Comparison of ENCODE assay signal across 11 mouse cellular contexts in the genomic region with DNA sequence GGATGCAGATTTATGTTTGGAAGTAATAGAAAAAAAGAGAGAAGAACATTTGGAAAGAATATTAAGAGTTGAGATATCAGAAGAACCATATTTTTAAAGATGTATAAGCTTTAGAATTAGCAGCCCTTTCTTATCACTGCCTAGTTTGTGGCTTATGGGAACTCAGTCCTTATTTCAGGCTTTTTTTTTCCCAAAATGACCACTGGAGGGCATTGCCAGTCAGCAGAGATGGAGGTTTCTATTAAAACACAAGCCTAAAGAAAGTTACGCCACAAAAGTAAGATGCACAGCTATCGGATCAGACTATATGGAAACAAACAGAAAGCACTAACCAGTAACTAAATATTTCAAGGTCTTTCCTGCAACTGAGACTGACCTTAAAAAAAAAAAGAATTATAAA.
A peak's percentile ranks its signal among the peaks of the same experiment; 100 is the strongest.
DNase-seq lines count a peak whose midpoint lies in the region; ATAC-seq and TF ChIP-seq lines count a peak whose summit lies in the region.
"Had no signal": no experiment of that assay in that cellular context is flagged by ENCODE, and none has a peak within 500 bp of the region (broad histone marks: within the 10 kb centered on the region; RNA-seq: fewer than 3 reads in every experiment).

No protein-coding gene starts in this region.

- H3K4me2 ChIP-seq in heart, postnatal 0 days (ENCODE audit: low read depth, low read length): no peak overlapping the region
- H3K4me2 ChIP-seq in lung, embryonic 14.5 days: no peak overlapping the region
- H3K4me2 ChIP-seq: heart, embryonic 15.5 days; neural tube, embryonic 12.5 days had no signal

- H3K4me3 ChIP-seq in heart, postnatal 0 days (ENCODE audit: low read depth, low read length): no peak overlapping the region
- H3K4me3 ChIP-seq in lung, embryonic 14.5 days (ENCODE audit: low read depth, low read length): no peak overlapping the region
- H3K4me3 ChIP-seq: heart, embryonic 15.5 days; neural tube, embryonic 12.5 days had no signal

- intact Hi-C loops in left cerebral cortex, postnatal 25 days (cut with DNase I): loop anchor here (2.0 to 10.0 kb wide), 3 partner anchors 122 to 358 kb away; no protein-coding TSS in a partner anchor

- H3K9me3 ChIP-seq in heart, postnatal 0 days (replicated peaks; ENCODE audit: control insufficient read depth, low read length): no peaks in the 10 kb centered on the region
- H3K9me3 ChIP-seq in lung, embryonic 14.5 days (ENCODE audit: low read depth, low read length): no peaks in the 10 kb centered on the region
- H3K9me3 ChIP-seq: heart, embryonic 15.5 days; neural tube, embryonic 12.5 days had no signal

- 75% methylated on average over 2 of the region's 2 CpGs for WGBS in heart, postnatal 0 days
- WGBS in lung, embryonic 14.5 days: 55% methylated on average over 2 of the region's 2 CpGs

- no peak for ATAC-seq in heart, postnatal 0 days (ENCODE audit: insufficient read depth, low read depth)
- ATAC-seq in lung, embryonic 14.5 days (ENCODE audit: insufficient read depth): no peak
- no peak for ATAC-seq in megakaryocyte-erythroid progenitor cell, adult 5-6 weeks (replicated peaks; ENCODE audit: low FRiP score, low TSS enrichment, poor library complexity, severe bottlenecking)
- no peak for ATAC-seq in inflammation-experienced regulatory T-cells, adult 6 months

- no peaks in the 10 kb centered on the region for H3K36me3 ChIP-seq in heart, postnatal 0 days (replicated peaks; ENCODE audit: control insufficient read depth, insufficient read depth, low read length)
- H3K36me3 ChIP-seq in lung, embryonic 14.5 days (ENCODE audit: insufficient read depth): no peaks in the 10 kb centered on the region
- H3K36me3 ChIP-seq: heart, embryonic 15.5 days; neural tube, embryonic 12.5 days had no signal

- H3K4me1 ChIP-seq in heart, postnatal 0 days (ENCODE audit: control insufficient read depth, insufficient read depth): no peaks in the 10 kb centered on the region
- no peaks in the 10 kb centered on the region for H3K4me1 ChIP-seq in lung, embryonic 14.5 days (ENCODE audit: insufficient read depth)
- H3K4me1 ChIP-seq: heart, embryonic 15.5 days; neural tube, embryonic 12.5 days had no signal

- H3K9ac ChIP-seq in heart, postnatal 0 days (replicated peaks; ENCODE audit: low read depth, low read length): no peak overlapping the region
- H3K9ac ChIP-seq in lung, embryonic 14.5 days: no peak overlapping the region
- H3K9ac ChIP-seq: heart, embryonic 15.5 days; neural tube, embryonic 12.5 days had no signal

- no peak for TF ChIP-seq EP300 in heart, postnatal 0 days (IDR thresholded peaks at IDR 0.05; ENCODE audit: low read depth)

- DNase-seq in heart, postnatal 0 days (ENCODE audit: low spot score): no peak
- DNase-seq in heart, adult 18-20 months: no peak
- DNase-seq in lung, embryonic 14.5 days: peak; percentile 68
- no peak for DNase-seq in lung, postnatal 25 days (ENCODE audit: low spot score)
- DNase-seq in ZHBTc4 (ENCODE audit: low read depth, low spot score): peak; percentile 21
- peak; percentile 11 to 49 for DNase-seq in left cerebral cortex, postnatal 25 days (ENCODE audit: low spot score in 2 of 2)
- DNase-seq: spleen, adult 18-20 months had no signal

- H3K27ac ChIP-seq in heart, postnatal 0 days (ENCODE audit: low read depth): no peak overlapping the region
- no peak overlapping the region for H3K27ac ChIP-seq in lung, embryonic 14.5 days (ENCODE audit: low read depth)
- H3K27ac ChIP-seq: heart, embryonic 15.5 days; neural tube, embryonic 12.5 days had no signal

- no peaks in the 10 kb centered on the region for H3K27me3 ChIP-seq in heart, postnatal 0 days (ENCODE audit: control insufficient read depth, insufficient read depth, low read length)
- no peaks in the 10 kb centered on the region for H3K27me3 ChIP-seq in lung, embryonic 14.5 days (ENCODE audit: insufficient read depth, low read length)
- H3K27me3 ChIP-seq: heart, embryonic 15.5 days; neural tube, embryonic 12.5 days had no signal

- TF ChIP-seq CTCF in heart, postnatal 0 days (IDR thresholded peaks at IDR 0.05; ENCODE audit: low read depth): peak; percentile 28
- peak; percentile 55 for TF ChIP-seq CTCF in lung, embryonic 14.5 days (IDR thresholded peaks at IDR 0.05; ENCODE audit: low read depth)

Comparison
In these comparisons a context has a peak if more than half of its experiments do, and no peak if none do; other contexts are left out.
1. DNase-seq: peak in lung, embryonic 14.5 days (single experiment), ZHBTc4 (single experiment) and left cerebral cortex, postnatal 25 days (2 of 2); none in heart, postnatal 0 days (single experiment), heart, adult 18-20 months (0 of 2) and lung, postnatal 25 days (single experiment).